Mouse (Mus musculus) mature B cell (primary cell): ENCODE measurements around the gene Serping1.

ENCODE experiments used
- in situ Hi-C: fragments of 300-500 bp; cut with MboI; formaldehyde crosslinking; loops from 2 replicates; pipeline ENCODE4 v1.14.3; 2019

Serping1 gene

GRCm38 (mm10) chr2:84779210-84779609 lies 4.0 kb upstream of the Serping1 start:
- in situ Hi-C loops = no loop called here

GRCm38 (mm10) chr2:84777706-84778105 lies 2.5 kb upstream of the Serping1 start:
- in situ Hi-C loops = no loop called here

GRCm38 (mm10) chr2:84775665-84776064 lies 421 bp upstream of the Serping1 start:
- in situ Hi-C loops = no loop called here

GRCm38 (mm10) chr2:84774751-84775150 lies 493 bp downstream of the Serping1 start:
- in situ Hi-C loops = no loop called here

- in situ Hi-C loops = no loop called here
Measured at GRCm38 (mm10) chr2:84773195-84773594, 2.0 kb downstream of the Serping1 start.

- in situ Hi-C loops = no loop called here
Measured at GRCm38 (mm10) chr2:84772454-84772853, 2.8 kb downstream of the Serping1 start.

GRCm38 (mm10) chr2:84770501-84770900 lies 4.7 kb downstream of the Serping1 start:
- in situ Hi-C loops = no loop called here

GRCm38 (mm10) chr2:84762818-84763217 lies 12.4 kb downstream of the Serping1 start:
- in situ Hi-C loops = no loop called here

GRCm38 (mm10) chr2:84762295-84762694 lies 12.9 kb downstream of the Serping1 start:
- in situ Hi-C loops = no loop called here

- in situ Hi-C loops = no loop called here
Measured at GRCm38 (mm10) chr2:84761840-84762239, 13.4 kb downstream of the Serping1 start.

- in situ Hi-C loops = no loop called here
Measured at GRCm38 (mm10) chr2:84761309-84761708, 13.9 kb downstream of the Serping1 start.

- in situ Hi-C loops = no loop called here
Measured at GRCm38 (mm10) chr2:84760777-84761176, 14.5 kb downstream of the Serping1 start.

- in situ Hi-C loops = no loop called here
Measured at GRCm38 (mm10) chr2:84758542-84759127, 16.6 kb downstream of the Serping1 start.

GRCm38 (mm10) chr2:84757026-84757682 lies 18.1 kb downstream of the Serping1 start:
- in situ Hi-C loops = no loop called here

GRCm38 (mm10) chr2:84756245-84756644 lies 19.0 kb downstream of the Serping1 start:
- in situ Hi-C loops = no loop called here

- in situ Hi-C loops = no loop called here
Measured at GRCm38 (mm10) chr2:84750115-84750514, 25.1 kb downstream of the Serping1 start.

GRCm38 (mm10) chr2:84744126-84744525 lies 31.1 kb downstream of the Serping1 start:
- in situ Hi-C loops = no loop called here

GRCm38 (mm10) chr2:84743561-84743960 lies 31.7 kb downstream of the Serping1 start, which contains the start of gene Gm19426:
TSS of gene Gm19426 (minus strand) at chr2:84743655.
- in situ Hi-C loops = no loop called here

- in situ Hi-C loops = no loop called here
Measured at GRCm38 (mm10) chr2:84742451-84743283, 32.6 kb downstream of the Serping1 start.

- in situ Hi-C loops = no loop called here
Measured at GRCm38 (mm10) chr2:84741841-84742450, 33.3 kb downstream of the Serping1 start.

GRCm38 (mm10) chr2:84740608-84741333 lies 34.5 kb downstream of the Serping1 start:
- in situ Hi-C loops = no loop called here
